ENCODE assay signal across 7 mouse cellular contexts in the genomic region with DNA sequence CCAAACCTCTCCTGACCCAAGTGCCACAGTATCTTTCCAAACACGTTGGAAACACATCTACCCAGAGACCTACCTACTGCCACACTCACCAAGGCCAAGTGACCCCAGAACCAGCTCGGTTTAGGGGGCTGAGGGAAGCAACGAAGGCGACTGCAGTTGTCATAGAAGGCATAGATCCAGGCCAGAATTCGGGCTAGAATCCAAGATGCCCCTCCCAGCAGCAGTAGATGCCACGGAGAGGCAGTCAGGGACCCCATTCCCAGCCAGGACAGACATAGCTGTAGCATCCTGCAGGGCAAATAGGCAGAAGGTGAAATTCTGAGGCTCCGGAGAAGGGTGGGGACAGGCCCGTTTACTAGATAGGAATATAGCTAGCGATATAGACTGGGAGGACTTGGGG. TPM values are rescaled to one million over a fixed set of nuclear protein-coding genes. Genes with fewer than 3 reads are reported as not detected.
DNase-seq lines count a peak whose midpoint lies in the region; ATAC-seq and TF ChIP-seq lines count a peak whose summit lies in the region.

No protein-coding gene starts in this region.

- 7% methylated on average over 9 of the region's 9 CpGs for WGBS in thymus, adult 2 months
- 69% methylated on average over 9 of the region's 9 CpGs for WGBS in forebrain, embryonic 14.5 days
- 43% methylated on average over 9 of the region's 9 CpGs for WGBS in liver, embryonic 11.5 days
- WGBS in neural tube, embryonic 13.5 days = 69% methylated on average over 9 of the region's 9 CpGs

- no peaks in the 10 kb centered on the region for H3K9me3 ChIP-seq in forebrain, embryonic 14.5 days (replicated peaks; ENCODE audit: control insufficient read depth, low read length)
- H3K9me3 ChIP-seq in liver, embryonic 11.5 days (ENCODE audit: control insufficient read depth, low read length) = no peaks in the 10 kb centered on the region
- peaks cover 4% of the 10 kb centered on the region; the same call in 1 of the 2 replicates for H3K9me3 ChIP-seq in neural tube, embryonic 13.5 days

- H3K4me3 ChIP-seq in thymus, adult 2 months (ENCODE audit: control insufficient read depth, insufficient read depth, low read length) = peak overlapping the region; percentile 59
- H3K4me3 ChIP-seq in forebrain, embryonic 14.5 days (ENCODE audit: low read depth, low read length) = peak overlapping the region; percentile 41
- peak overlapping the region; percentile 65 for H3K4me3 ChIP-seq in liver, embryonic 11.5 days (ENCODE audit: low read depth, low read length)
- H3K4me3 ChIP-seq in neural tube, embryonic 13.5 days = peak overlapping the region; percentile 45

- H3K36me3 ChIP-seq in thymus, adult 2 months (ENCODE audit: control insufficient read depth, insufficient read depth, low read length) = no peaks in the 10 kb centered on the region
- H3K36me3 ChIP-seq in forebrain, embryonic 14.5 days (ENCODE audit: control insufficient read depth, insufficient read depth, low read length) = no peaks in the 10 kb centered on the region
- H3K36me3 ChIP-seq in liver, embryonic 11.5 days (ENCODE audit: control insufficient read depth, insufficient read depth, low read length) = no peaks in the 10 kb centered on the region
- H3K36me3 ChIP-seq in neural tube, embryonic 13.5 days = no peaks in the 10 kb centered on the region

- no peaks in the 10 kb centered on the region for H3K27me3 ChIP-seq in thymus, adult 2 months (ENCODE audit: control insufficient read depth, insufficient read depth, low read length)
- H3K27me3 ChIP-seq in forebrain, embryonic 14.5 days (replicated peaks; ENCODE audit: control insufficient read depth, insufficient read depth, low read length) = no peaks in the 10 kb centered on the region
- H3K27me3 ChIP-seq in liver, embryonic 11.5 days (replicated peaks; ENCODE audit: control insufficient read depth, insufficient read depth, low read length) = no peaks in the 10 kb centered on the region
- H3K27me3 ChIP-seq in neural tube, embryonic 13.5 days = no peaks in the 10 kb centered on the region

- no peak for ATAC-seq in forebrain, embryonic 14.5 days
- ATAC-seq in liver, embryonic 11.5 days (replicated peaks; ENCODE audit: low FRiP score) = no peak
- no peak for ATAC-seq in neural tube, embryonic 13.5 days (ENCODE audit: low read depth)
- ATAC-seq in granulocyte monocyte progenitor cell, adult 5-6 weeks (replicated peaks; ENCODE audit: poor library complexity, severe bottlenecking) = no peak

- TF ChIP-seq CTCF in thymus, adult 2 months (IDR thresholded peaks at IDR 0.05; ENCODE audit: borderline replicate concordance, control insufficient read depth, extremely low read depth, insufficient read depth, low read length, poor library complexity) = no peak

- peak overlapping the region; percentile 84 for H3K27ac ChIP-seq in thymus, adult 2 months (ENCODE audit: control insufficient read depth, insufficient read depth, low read length)
- no peak overlapping the region for H3K27ac ChIP-seq in forebrain, embryonic 14.5 days (ENCODE audit: low read depth, low read length)
- H3K27ac ChIP-seq in liver, embryonic 11.5 days (ENCODE audit: low read depth, low read length) = no peak overlapping the region
- no peak overlapping the region for H3K27ac ChIP-seq in neural tube, embryonic 13.5 days (replicated peaks)

- TF ChIP-seq POLR2A in thymus, adult 2 months (IDR thresholded peaks at IDR 0.05; ENCODE audit: control insufficient read depth, extremely low read depth, insufficient read depth, low read length, poor library complexity) = no peak

- peak overlapping the region; percentile 62 for H3K4me2 ChIP-seq in forebrain, embryonic 14.5 days (ENCODE audit: low read length)
- peak overlapping the region; percentile 90 for H3K4me2 ChIP-seq in liver, embryonic 11.5 days
- H3K4me2 ChIP-seq in neural tube, embryonic 13.5 days = peak overlapping the region; percentile 62

- peaks cover 24% of the 10 kb centered on the region for H3K4me1 ChIP-seq in thymus, adult 2 months (replicated peaks; ENCODE audit: control insufficient read depth, insufficient read depth, low read length)
- H3K4me1 ChIP-seq in forebrain, embryonic 14.5 days (ENCODE audit: control insufficient read depth, insufficient read depth, low read length) = 0 out of 2 replicates have a peak, but pooled peaks cover 6% of the 10 kb centered on the region
- peaks cover 5% of the 10 kb centered on the region for H3K4me1 ChIP-seq in liver, embryonic 11.5 days (replicated peaks; ENCODE audit: control insufficient read depth, insufficient read depth, low read length)
- H3K4me1 ChIP-seq in neural tube, embryonic 13.5 days (replicated peaks) = peaks cover 8% of the 10 kb centered on the region

- no peak for DNase-seq in thymus, adult 2 months
- DNase-seq in thymus, postnatal 36 days = no peak
- no peak for DNase-seq in forebrain, embryonic 14.5 days (ENCODE audit: low spot score)
- DNase-seq in liver, embryonic 11.5 days (ENCODE audit: low spot score) = no peak
- no peak for DNase-seq in gastrocnemius, postnatal 4 days (ENCODE audit: low spot score in 2 of 2)

- peak overlapping the region; percentile 52 for H3K9ac ChIP-seq in forebrain, embryonic 14.5 days (ENCODE audit: low read length)
- H3K9ac ChIP-seq in liver, embryonic 11.5 days (ENCODE audit: low read depth, low read length) = peak overlapping the region; percentile 70
- H3K9ac ChIP-seq in neural tube, embryonic 13.5 days = peak overlapping the region; percentile 58

RNA-seq across cellular contexts. Expression of a gene that starts 0.5 kb away (rescaled TPM):
- polyA plus RNA-seq in thymus, adult 2 months (2012; rRNA removed) = 38.7 and 39.0 TPM in 2 replicates
- polyA plus RNA-seq in forebrain, embryonic 14.5 days (2014; fragmentation: Nextera tagmentation; extraction: Ambion mirVana) = 3.6 and 4.5 TPM in 2 replicates
- 7.2 and 8.1 TPM in 2 replicates for polyA plus RNA-seq in liver, embryonic 11.5 days (2014; fragmentation: Nextera tagmentation; extraction: Ambion mirVana)
- polyA plus RNA-seq in neural tube, embryonic 13.5 days (2015; fragmentation: Nextera tagmentation; extraction: Ambion mirVana) = 7.0 and 8.2 TPM in 2 replicates
- 10 to 100 TPM; 12.7 to 13.9 TPM for total RNA-seq in gastrocnemius, postnatal 4 days (2021)
- total RNA-seq in granulocyte monocyte progenitor cell, adult 5-6 weeks (2014; fragmentation: Nextera tagmentation) = 10.3 and 15.2 TPM in 2 replicates
- total RNA-seq in granulocyte monocyte progenitor cell, adult 5-6 weeks (2017) = 8.5 and 12.9 TPM in 2 replicates

RNA-seq across cellular contexts. Expression of a gene that starts 18.9 kb away (rescaled TPM):
- 2.0 TPM in 2 replicates for polyA plus RNA-seq in thymus, adult 2 months (2012; rRNA removed)
- 12.1 and 12.7 TPM in 2 replicates for polyA plus RNA-seq in forebrain, embryonic 14.5 days (2014; fragmentation: Nextera tagmentation; extraction: Ambion mirVana)
- polyA plus RNA-seq in liver, embryonic 11.5 days (2014; fragmentation: Nextera tagmentation; extraction: Ambion mirVana) = 10.9 and 11.8 TPM in 2 replicates
- polyA plus RNA-seq in neural tube, embryonic 13.5 days (2015; fragmentation: Nextera tagmentation; extraction: Ambion mirVana) = 8.8 and 10.2 TPM in 2 replicates
- total RNA-seq in gastrocnemius, postnatal 4 days (2021) = 1 to 10 TPM; 3.3 to 4.7 TPM
- 9.7 and 15.5 TPM in 2 replicates for total RNA-seq in granulocyte monocyte progenitor cell, adult 5-6 weeks (2014; fragmentation: Nextera tagmentation)
- 15.9 and 19.6 TPM in 2 replicates for total RNA-seq in granulocyte monocyte progenitor cell, adult 5-6 weeks (2017)

RNA-seq across cellular contexts. Expression of a gene that starts 29.6 kb away (rescaled TPM):
- 0.23 and 1.6 TPM in 2 replicates for polyA plus RNA-seq in thymus, adult 2 months (2012; rRNA removed)
- 0.10 TPM in 1 of 2 replicates, not detected in the other for polyA plus RNA-seq in forebrain, embryonic 14.5 days (2014; fragmentation: Nextera tagmentation; extraction: Ambion mirVana)
- polyA plus RNA-seq in liver, embryonic 11.5 days (2014; fragmentation: Nextera tagmentation; extraction: Ambion mirVana) = not detected in 2 replicates
- not detected in 2 replicates for polyA plus RNA-seq in neural tube, embryonic 13.5 days (2015; fragmentation: Nextera tagmentation; extraction: Ambion mirVana)
- under 1 TPM; 0.12 to 0.13 TPM for total RNA-seq in gastrocnemius, postnatal 4 days (2021)
- total RNA-seq in granulocyte monocyte progenitor cell, adult 5-6 weeks (2014; fragmentation: Nextera tagmentation) = not detected in 2 replicates
- not detected in 2 replicates for total RNA-seq in granulocyte monocyte progenitor cell, adult 5-6 weeks (2017)

RNA-seq across cellular contexts. Expression of a gene that starts 46.2 kb away (rescaled TPM):
- polyA plus RNA-seq in thymus, adult 2 months (2012; rRNA removed) = 4.9 and 6.4 TPM in 2 replicates
- 17.5 and 20.0 TPM in 2 replicates for polyA plus RNA-seq in forebrain, embryonic 14.5 days (2014; fragmentation: Nextera tagmentation; extraction: Ambion mirVana)
- polyA plus RNA-seq in liver, embryonic 11.5 days (2014; fragmentation: Nextera tagmentation; extraction: Ambion mirVana) = 7.1 and 7.7 TPM in 2 replicates
- polyA plus RNA-seq in neural tube, embryonic 13.5 days (2015; fragmentation: Nextera tagmentation; extraction: Ambion mirVana) = 19.3 and 23.2 TPM in 2 replicates
- total RNA-seq in gastrocnemius, postnatal 4 days (2021) = 1 to 10 TPM; 6.7 to 8.1 TPM
- 7.4 and 8.9 TPM in 2 replicates for total RNA-seq in granulocyte monocyte progenitor cell, adult 5-6 weeks (2014; fragmentation: Nextera tagmentation)
- 10.3 and 10.9 TPM in 2 replicates for total RNA-seq in granulocyte monocyte progenitor cell, adult 5-6 weeks (2017)

RNA-seq across cellular contexts. Expression of a gene that starts 55.3 kb away (rescaled TPM):
- 0.34 and 0.37 TPM in 2 replicates for polyA plus RNA-seq in thymus, adult 2 months (2012; rRNA removed)
- 8.5 and 10.9 TPM in 2 replicates for polyA plus RNA-seq in forebrain, embryonic 14.5 days (2014; fragmentation: Nextera tagmentation; extraction: Ambion mirVana)
- 2.6 and 4.8 TPM in 2 replicates for polyA plus RNA-seq in liver, embryonic 11.5 days (2014; fragmentation: Nextera tagmentation; extraction: Ambion mirVana)
- polyA plus RNA-seq in neural tube, embryonic 13.5 days (2015; fragmentation: Nextera tagmentation; extraction: Ambion mirVana) = 6.1 and 7.2 TPM in 2 replicates
- 10 to 100 TPM in 1 of 2 experiments, 1 to 10 TPM in 1; 7.4 to 10.4 TPM for total RNA-seq in gastrocnemius, postnatal 4 days (2021)
- total RNA-seq in granulocyte monocyte progenitor cell, adult 5-6 weeks (2014; fragmentation: Nextera tagmentation) = 2.3 and 6.2 TPM in 2 replicates
- total RNA-seq in granulocyte monocyte progenitor cell, adult 5-6 weeks (2017) = 2.5 and 5.9 TPM in 2 replicates
